Mouse (Mus musculus): ENCODE data around the gene Senp6.
"Not testable (repeated sequence)": the region's sequence is repeated elsewhere in the genome, so short reads cannot be mapped to it uniquely, and the experiment has no call there.

DNA sequence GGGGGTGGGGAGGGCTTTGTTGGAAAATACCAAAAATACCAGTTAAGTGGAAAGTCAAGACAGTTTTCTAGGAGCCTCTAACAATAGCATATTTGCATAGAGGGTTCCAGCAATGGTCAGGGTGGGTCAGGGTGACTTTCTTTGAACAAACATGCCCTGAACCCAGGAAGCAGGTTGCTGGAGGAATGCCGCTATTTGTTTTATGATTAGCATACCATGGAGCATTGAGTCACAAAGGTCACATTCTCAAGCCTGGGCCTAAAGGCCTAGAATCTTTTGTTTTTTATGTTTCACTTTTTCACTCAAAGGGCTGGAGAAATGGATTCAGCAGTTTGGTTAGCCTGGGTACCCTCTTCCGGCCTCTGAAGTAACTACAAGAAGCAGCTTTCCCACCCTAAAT, 1.2 kb upstream of the Senp6 start:
- not testable (repeated sequence) for TF ChIP-seq CTCF (IDR thresholded peaks at IDR 0.05; ENCODE audit: control insufficient read depth, insufficient read depth, low read length); POLR2A (IDR thresholded peaks at IDR 0.05; ENCODE audit: borderline replicate concordance, control insufficient read depth, low read depth, low read length)
